Mouse (Mus musculus): ENCODE measurements at regions not wholly inside any gene's neighbourhood (a gene's known extent, or its start where the extent isn't known, plus 50 kb on each side); places are given as distances from the start of the nearest gene placed in this dataset.
A peak's percentile ranks its signal among the peaks of the same experiment; 100 is the strongest.

GRCm38 (mm10) chrX:47536130-47536529 is 356.6 kb downstream of the Smarca1 start:
- no peak for DNase-seq

- no peak for DNase-seq
Measured at GRCm38 (mm10) chrX:47495056-47495455, 397.7 kb downstream of the Smarca1 start.

- DNase-seq: peak; percentile 44
Measured at GRCm38 (mm10) chrX:47482728-47483127, 410.0 kb downstream of the Smarca1 start.

GRCm38 (mm10) chrX:47478226-47478625 is 414.5 kb downstream of the Smarca1 start:
- DNase-seq: no peak

- no peak for DNase-seq
Measured at GRCm38 (mm10) chrX:47466721-47467499, 425.9 kb downstream of the Smarca1 start.

GRCm38 (mm10) chrX:47461660-47462490 is 430.9 kb downstream of the Smarca1 start:
- no peak for DNase-seq
